Mouse (Mus musculus) embryonic facial prominence, embryonic 14.5 days (tissue): ENCODE results near the gene Mdfic. TPM values are rescaled to one million over a fixed set of nuclear protein-coding genes. Genes with fewer than 3 reads are reported as not detected.

Experiments used
- ATAC-seq: fragments of 200-750 bp; cut with Nextera tagmentation; 2 replicates; pipeline ENCODE4 v1.8.0; 2017; ENCODE audit warnings: low read depth, moderate number of reproducible peaks, moderate TSS enrichment
- DNase-seq: peaks from one replicate; pipeline ENCODE4 v3.0.0-alpha.2; 2015; ENCODE audit warnings: low spot score
- H3K27ac ChIP-seq: fragments of 300-500 bp; sonication (generic); replicated peaks from 2 replicates; pipeline ENCODE4 v1.5.1; 2014; ENCODE audit warnings: low read depth, mild to moderate bottlenecking, low read length, moderate library complexity
- H3K27me3 ChIP-seq: fragments of 300-500 bp; sonication (generic); replicated peaks from 2 replicates; pipeline ENCODE4 v1.6.1; 2014; ENCODE audit warnings: low read length; ENCODE audit not compliant: control insufficient read depth, insufficient read depth
- H3K36me3 ChIP-seq: fragments of 300-500 bp; sonication (generic); 2 replicates; pipeline ENCODE4 v1.6.1; 2014; ENCODE audit warnings: low read length, mixed read lengths; ENCODE audit not compliant: control insufficient read depth, insufficient read depth
- H3K4me1 ChIP-seq: fragments of 300-500 bp; sonication (generic); 2 replicates; pipeline ENCODE4 v1.6.1; 2014; ENCODE audit warnings: antibody characterized with exemption, low read length; ENCODE audit not compliant: control insufficient read depth, insufficient read depth
- H3K4me2 ChIP-seq: fragments of 300-500 bp; sonication (generic); 2 replicates; pipeline ENCODE4 v1.6.1; 2014; ENCODE audit warnings: low read depth, mild to moderate bottlenecking, low read length, moderate library complexity, mixed read lengths
- H3K4me3 ChIP-seq: fragments of 300-500 bp; sonication (generic); 2 replicates; pipeline ENCODE4 v1.5.1; 2014; ENCODE audit warnings: low read depth, mild to moderate bottlenecking, low read length
- H3K9ac ChIP-seq: fragments of 300-500 bp; sonication (generic); 2 replicates; pipeline ENCODE4 v1.6.1; 2014; ENCODE audit warnings: low read depth, mild to moderate bottlenecking, low read length, moderate library complexity, mixed read lengths
- H3K9me3 ChIP-seq: fragments of 300-500 bp; sonication (generic); 2 replicates; pipeline ENCODE4 v1.6.1; 2016; ENCODE audit warnings: low read length; ENCODE audit not compliant: control insufficient read depth
- WGBS: fragments of 180-500 bp; shearing (Covaris S2); extraction: QIAGEN DNeasy Blood & Tissue Kit; methylation state at CpG from one replicate; pipeline ENCODE4 v1.1.7; 2014; 5-methylcytosine and 5-hydroxymethylcytosine counted together
- polyA plus RNA-seq: library from polyadenylated mRNA; unstranded; fragments of >200 nt; fragmentation: Nextera tagmentation; extraction: Ambion mirVana; gene quantifications from 2 replicates; pipeline ENCODE4 v1.2.1, GENCODE M21; 2014

Gene Mdfic
- polyA plus RNA-seq, 1 experiment from 2014 or later = 11.1 TPM

DNA sequence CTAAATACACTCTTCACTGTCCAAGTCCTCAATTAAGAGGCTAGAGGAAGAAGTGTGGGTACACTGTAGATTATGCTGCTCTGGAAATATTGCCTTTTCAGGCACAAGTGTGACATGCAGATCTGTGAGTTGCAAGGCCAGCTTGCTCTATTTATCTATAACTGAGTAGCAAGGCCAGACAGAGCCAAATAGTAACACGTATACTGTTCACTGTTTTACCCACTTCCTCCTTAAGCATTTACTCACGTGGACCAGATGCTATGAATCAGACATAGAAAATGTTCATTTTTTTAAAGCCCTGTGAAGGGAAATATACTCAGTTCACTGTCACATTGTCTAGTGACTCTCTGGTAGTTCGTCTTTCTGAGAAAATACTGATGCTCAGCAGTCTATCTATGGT is 37.9 kb downstream of the Mdfic start:
- H3K27me3 ChIP-seq = no peaks in the 10 kb centered on the region
- H3K4me3 ChIP-seq = no peak overlapping the region
- ATAC-seq (0 out of 2 replicates have a peak, but pooled peaks have one; percentile 26), DNase-seq (no peak)
- no peaks in the 10 kb centered on the region for H3K9me3 ChIP-seq
- 65% methylated on average over 3 of the region's 3 CpGs for WGBS
- H3K27ac ChIP-seq = no peak overlapping the region
- no peak overlapping the region for H3K9ac ChIP-seq
- H3K4me2 ChIP-seq = no peak overlapping the region
- H3K4me1 ChIP-seq = no peaks in the 10 kb centered on the region; the same call in 1 of the 2 replicates
- H3K36me3 ChIP-seq = no peaks in the 10 kb centered on the region

DNA sequence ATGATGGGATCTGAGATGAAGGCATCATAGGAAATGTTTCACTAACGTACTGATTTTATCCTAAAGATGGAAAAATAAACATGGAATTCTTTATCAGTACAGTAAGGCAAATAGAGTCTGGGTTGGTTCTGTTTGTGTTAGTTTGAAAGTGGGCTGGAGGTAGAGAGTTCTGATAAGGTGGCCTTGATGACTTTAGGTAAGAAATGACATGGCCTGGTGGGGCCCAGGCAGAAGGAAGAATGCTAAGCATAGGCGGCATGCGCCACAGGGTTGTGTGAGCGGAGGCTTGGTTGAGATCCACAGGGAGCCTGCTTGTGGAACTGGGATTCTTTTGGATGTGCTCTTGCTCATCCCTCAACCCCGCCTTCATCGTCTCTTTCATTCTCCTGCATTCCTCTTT is 40.3 kb downstream of the Mdfic start:
- no peaks in the 10 kb centered on the region for H3K36me3 ChIP-seq
- no peak overlapping the region for H3K9ac ChIP-seq
- no peak for ATAC-seq
- H3K9me3 ChIP-seq = no peaks in the 10 kb centered on the region
- H3K4me1 ChIP-seq = no peaks in the 10 kb centered on the region; the same call in 1 of the 2 replicates
- DNase-seq = no peak
- WGBS = 76% methylated on average over 6 of the region's 6 CpGs
- no peak overlapping the region for H3K27ac ChIP-seq
- no peak overlapping the region for H3K4me2 ChIP-seq
- H3K27me3 ChIP-seq = no peaks in the 10 kb centered on the region
- no peak overlapping the region for H3K4me3 ChIP-seq

DNA sequence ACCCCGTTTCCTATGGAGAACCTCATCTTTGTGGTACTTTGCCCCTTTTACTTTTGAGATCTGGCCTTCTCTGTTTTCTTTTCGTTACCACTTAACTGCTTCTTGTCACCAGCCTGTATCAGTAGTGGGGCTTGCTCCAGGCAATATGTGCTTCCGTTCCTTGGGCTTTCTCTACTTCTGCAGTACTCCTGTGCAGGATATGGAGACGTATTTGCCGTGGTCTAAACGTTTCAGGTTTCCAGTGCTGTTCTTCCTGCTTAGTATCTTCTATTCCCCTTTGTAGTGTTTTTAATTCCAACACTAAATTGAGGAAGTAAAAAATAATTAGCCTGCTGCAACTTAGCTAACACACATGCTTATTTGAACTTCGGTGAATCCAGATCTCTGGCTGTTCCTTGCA is 43.6 kb downstream of the Mdfic start:
- H3K27ac ChIP-seq = no peak overlapping the region
- DNase-seq (no peak), ATAC-seq (no peak)
- 48% methylated on average over 7 of the region's 7 CpGs for WGBS
- no peaks in the 10 kb centered on the region for H3K27me3 ChIP-seq
- H3K9me3 ChIP-seq = 0 out of 2 replicates have a peak, but pooled peaks cover 2% of the 10 kb centered on the region
- no peaks in the 10 kb centered on the region for H3K36me3 ChIP-seq
- no peaks in the 10 kb centered on the region; the same call in 1 of the 2 replicates for H3K4me1 ChIP-seq
- no peak overlapping the region for H3K9ac ChIP-seq
- H3K4me3 ChIP-seq = no peak overlapping the region
- no peak overlapping the region for H3K4me2 ChIP-seq

DNA sequence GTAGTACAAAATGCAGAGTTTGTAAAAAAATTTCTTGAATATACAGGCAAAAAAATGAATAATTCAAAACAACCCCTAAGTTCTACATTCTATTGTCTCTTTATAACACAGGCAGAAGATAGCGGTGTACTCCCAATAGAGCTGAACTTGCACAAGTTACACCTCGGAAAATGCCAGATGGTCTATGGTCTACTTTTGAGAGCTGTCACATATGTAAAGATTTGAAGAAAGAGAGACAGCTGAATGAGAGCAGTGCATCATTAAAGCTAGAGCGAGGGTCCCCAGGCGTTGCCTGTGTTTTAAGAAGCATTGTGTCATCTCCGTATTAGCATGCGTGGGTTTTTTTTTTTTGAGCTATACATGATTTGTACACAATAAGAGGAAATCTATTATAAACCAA is 47.0 kb downstream of the Mdfic start:
- WGBS = 86% methylated on average over 6 of the region's 6 CpGs

DNA sequence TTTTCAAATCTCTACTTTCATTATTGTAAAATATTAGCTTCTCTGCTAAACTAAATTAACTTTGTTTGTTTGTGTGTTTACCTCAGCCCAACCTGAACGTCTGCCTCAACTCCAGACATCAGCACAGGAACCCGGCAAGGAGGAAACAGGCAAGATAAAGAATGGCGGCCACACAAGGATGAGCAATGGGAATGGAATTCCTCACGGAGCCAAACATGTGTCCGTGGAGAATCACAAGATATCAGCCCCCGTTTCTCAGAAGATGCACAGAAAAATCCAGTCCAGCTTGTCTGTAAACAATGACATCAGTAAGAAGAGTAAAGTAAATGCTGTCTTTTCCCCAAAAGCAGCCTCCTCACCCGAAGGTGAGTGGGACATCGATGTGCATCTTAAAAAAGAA is 49.7 kb downstream of the Mdfic start:
- ATAC-seq (no peak), DNase-seq (peak; percentile 14)
- no peak overlapping the region for H3K9ac ChIP-seq
- no peak overlapping the region for H3K27ac ChIP-seq
- 60% methylated on average over 8 of the region's 8 CpGs for WGBS
- no peak overlapping the region for H3K4me3 ChIP-seq
- 0 out of 2 replicates have a peak, but pooled peaks cover 2% of the 10 kb centered on the region for H3K9me3 ChIP-seq
- peaks cover 17% of the 10 kb centered on the region; the same call in 1 of the 2 replicates for H3K36me3 ChIP-seq
- H3K27me3 ChIP-seq = no peaks in the 10 kb centered on the region
- H3K4me1 ChIP-seq = no peaks in the 10 kb centered on the region
- H3K4me2 ChIP-seq = no peak overlapping the region

More for the DNA sequence above, 47.0 kb downstream of the Mdfic start:
- Histone ChIP-seq H3K27me3 (no peaks in the 10 kb centered on the region), H3K27ac (no peak overlapping the region), H3K9me3 (0 out of 2 replicates have a peak, but pooled peaks cover 2% of the 10 kb centered on the region), H3K4me1 (no peaks in the 10 kb centered on the region; the same call in 1 of the 2 replicates), H3K36me3 (peaks cover 13% of the 10 kb centered on the region; the same call in 1 of the 2 replicates), H3K9ac (no peak overlapping the region), H3K4me2 (no peak overlapping the region), H3K4me3 (no peak overlapping the region)
- ATAC-seq (no peak), DNase-seq (no peak)

DNA sequence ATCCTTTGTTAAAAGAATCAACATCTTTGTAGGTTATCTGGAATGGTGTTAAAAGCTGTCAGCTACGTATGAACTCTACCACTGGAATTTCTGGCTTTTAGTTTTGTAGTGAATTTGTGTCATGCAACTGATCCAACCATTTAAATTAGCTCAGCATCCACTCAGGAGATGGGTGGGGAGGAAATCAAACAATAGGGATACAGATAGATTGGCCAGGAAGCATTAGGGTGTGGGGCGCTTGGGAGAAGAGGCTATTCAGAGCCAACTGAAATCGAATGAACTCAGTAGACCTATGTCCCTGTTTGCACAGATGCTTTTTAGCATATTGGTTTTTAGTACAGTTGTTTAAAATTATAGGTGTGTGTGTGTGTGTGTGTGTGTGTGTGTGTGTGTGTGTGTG is 56.6 kb downstream of the Mdfic start:
- DNase-seq = no peak

DNA sequence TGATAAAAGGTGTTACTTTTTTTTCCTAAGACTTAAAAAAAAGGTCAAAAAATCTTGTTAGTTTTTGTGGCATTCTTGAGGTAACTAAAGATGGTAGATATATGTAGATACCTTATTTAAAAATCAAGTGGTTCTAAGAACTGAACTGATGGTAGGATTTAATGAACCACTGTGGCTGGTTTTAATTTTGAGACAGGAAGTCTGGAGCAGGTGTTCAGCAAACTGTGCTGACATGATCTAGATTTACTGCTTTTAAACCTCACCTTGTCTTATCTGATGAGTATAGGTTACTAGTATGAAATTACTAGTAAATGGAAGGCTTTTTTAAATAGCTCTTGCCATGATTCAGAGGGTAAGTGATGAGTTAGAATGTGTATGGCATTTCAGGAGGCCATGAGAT is 59.7 kb downstream of the Mdfic start:
- H3K4me3 ChIP-seq = no peak overlapping the region
- H3K27me3 ChIP-seq = no peaks in the 10 kb centered on the region
- no peak for DNase-seq
- H3K9ac ChIP-seq = no peak overlapping the region
- no peak for ATAC-seq
- no peaks in the 10 kb centered on the region for H3K36me3 ChIP-seq
- no peaks in the 10 kb centered on the region for H3K4me1 ChIP-seq
- no peak overlapping the region for H3K4me2 ChIP-seq
- H3K9me3 ChIP-seq = no peaks in the 10 kb centered on the region
- no peak overlapping the region for H3K27ac ChIP-seq

More for the DNA sequence above, 56.6 kb downstream of the Mdfic start:
- 0 out of 2 replicates have a peak, but pooled peaks cover 5% of the 10 kb centered on the region for H3K36me3 ChIP-seq
- no peak overlapping the region for H3K27ac ChIP-seq
- H3K4me3 ChIP-seq = no peak overlapping the region
- no peak for ATAC-seq
- no peaks in the 10 kb centered on the region for H3K9me3 ChIP-seq
- no peaks in the 10 kb centered on the region for H3K4me1 ChIP-seq
- 80% methylated on average over 3 of the region's 3 CpGs for WGBS
- no peaks in the 10 kb centered on the region for H3K27me3 ChIP-seq
- no peak overlapping the region for H3K4me2 ChIP-seq
- no peak overlapping the region for H3K9ac ChIP-seq

DNA sequence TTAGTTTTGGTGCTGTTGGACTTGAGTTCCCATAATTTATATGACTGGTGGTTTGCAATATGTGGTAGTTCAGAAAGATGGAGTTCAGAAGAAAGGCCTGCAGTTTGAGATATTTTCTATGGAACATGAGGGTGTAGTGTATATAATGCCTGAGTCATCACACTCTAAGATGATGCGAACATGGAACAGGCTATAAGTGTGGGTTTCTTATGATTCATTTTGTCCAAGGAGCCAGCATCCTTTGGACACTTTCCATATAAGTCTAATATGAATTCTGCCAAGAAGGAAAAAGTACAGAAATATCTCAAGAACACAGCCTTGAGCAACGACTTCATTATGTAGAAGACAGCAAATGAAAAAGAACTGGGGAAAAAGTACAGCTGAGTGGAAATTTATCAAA is 60.2 kb downstream of the Mdfic start:
- WGBS = 84% methylated on average over 2 of the region's 2 CpGs
- DNase-seq (no peak), ATAC-seq (no peak)
- Histone ChIP-seq H3K36me3 (no peaks in the 10 kb centered on the region), H3K27ac (no peak overlapping the region), H3K4me1 (no peaks in the 10 kb centered on the region), H3K4me3 (no peak overlapping the region), H3K9ac (no peak overlapping the region), H3K9me3 (no peaks in the 10 kb centered on the region), H3K4me2 (no peak overlapping the region), H3K27me3 (no peaks in the 10 kb centered on the region)
